Mouse (Mus musculus) spleen, adult 2 months (tissue): ENCODE results near the gene Polr1d.

Source experiments
- CTCF ChIP-seq: fragments of 200-500 bp; IDR thresholded peaks from 2 replicates; pipeline ENCODE4 v1.5.1; 2011; ENCODE audit warnings: mild to moderate bottlenecking, inconsistent platforms; ENCODE audit not compliant: insufficient read depth, insufficient read length, insufficient replicate concordance; ENCODE audit errors: extremely low read depth
- POLR2A ChIP-seq: fragments of 200-500 bp; IDR thresholded peaks from 2 replicates; pipeline ENCODE4 v1.6.1; 2011; ENCODE audit warnings: low read depth, low read length, inconsistent platforms

DNA sequence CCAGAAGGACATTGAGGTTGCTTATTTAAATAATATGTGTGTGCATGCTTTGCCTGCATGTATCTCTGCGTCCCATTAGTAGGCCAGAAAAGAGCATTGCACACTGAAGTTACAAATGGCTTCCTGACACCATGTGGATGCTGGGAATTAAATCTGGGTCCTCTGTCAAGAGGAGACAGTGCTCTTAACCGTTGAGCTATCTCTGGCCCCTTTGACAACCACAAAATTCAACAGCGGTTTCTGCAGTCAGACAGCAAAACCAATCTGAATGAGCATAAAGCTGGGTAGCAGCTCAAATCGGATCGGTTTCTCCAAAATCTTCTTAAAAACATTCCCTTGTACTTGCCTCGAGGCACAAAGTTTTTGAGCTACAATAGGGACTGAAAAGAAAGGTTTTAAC, 23.8 kb upstream of the Polr1d start:
- TF ChIP-seq POLR2A (no peak), CTCF (no peak)
